Mouse (Mus musculus): ENCODE measurements around the gene Man2a1.

Gene Man2a1

GRCm38 (mm10) chr17:64600372-64601090 is at the start of gene Man2a1:
TSS of gene Man2a1 (plus strand) at chr17:64600736.
- peak; percentile 75 for DNase-seq (ENCODE audit: low read depth)

- DNase-seq (ENCODE audit: low read depth) = no peak
These were observed 47.2 kb upstream of the Man2a1 start for GRCm38 (mm10) chr17:64553358-64553757.

- DNase-seq (ENCODE audit: low read depth) = no peak
These were observed 45.6 kb upstream of the Man2a1 start for GRCm38 (mm10) chr17:64554901-64555300.

- no peak for DNase-seq (ENCODE audit: low read depth)
These were observed 43.7 kb upstream of the Man2a1 start for GRCm38 (mm10) chr17:64556661-64557445.

- DNase-seq (ENCODE audit: low read depth) = no peak
These were observed 41.5 kb upstream of the Man2a1 start for GRCm38 (mm10) chr17:64558994-64559540.

- DNase-seq (ENCODE audit: low read depth) = no peak
These were observed 34.1 kb upstream of the Man2a1 start for GRCm38 (mm10) chr17:64566435-64566834.

GRCm38 (mm10) chr17:64567546-64567945 is 33.0 kb upstream of the Man2a1 start:
- DNase-seq (ENCODE audit: low read depth) = no peak

- DNase-seq (ENCODE audit: low read depth) = no peak
These were observed 26.6 kb upstream of the Man2a1 start for GRCm38 (mm10) chr17:64573981-64574380.

- DNase-seq (ENCODE audit: low read depth) = peak; percentile 4
These were observed 25.3 kb upstream of the Man2a1 start for GRCm38 (mm10) chr17:64575240-64575639.

GRCm38 (mm10) chr17:64577485-64577884 is 23.1 kb upstream of the Man2a1 start:
- DNase-seq (ENCODE audit: low read depth) = no peak

GRCm38 (mm10) chr17:64578346-64578745 is 22.2 kb upstream of the Man2a1 start:
- no peak for DNase-seq (ENCODE audit: low read depth)

- peak; percentile 11 for DNase-seq (ENCODE audit: low read depth)
These were observed 20.8 kb upstream of the Man2a1 start for GRCm38 (mm10) chr17:64579696-64580095.

GRCm38 (mm10) chr17:64581133-64581532 is 19.4 kb upstream of the Man2a1 start:
- no peak for DNase-seq (ENCODE audit: low read depth)

GRCm38 (mm10) chr17:64581962-64582361 is 18.6 kb upstream of the Man2a1 start:
- DNase-seq (ENCODE audit: low read depth) = no peak

- no peak for DNase-seq (ENCODE audit: low read depth)
These were observed 10.1 kb upstream of the Man2a1 start for GRCm38 (mm10) chr17:64590483-64590882.

GRCm38 (mm10) chr17:64591366-64591765 is 9.2 kb upstream of the Man2a1 start:
- no peak for DNase-seq (ENCODE audit: low read depth)

- no peak for DNase-seq (ENCODE audit: low read depth)
These were observed 8.2 kb upstream of the Man2a1 start for GRCm38 (mm10) chr17:64592355-64592754.

GRCm38 (mm10) chr17:64592788-64593187 is 7.7 kb upstream of the Man2a1 start:
- no peak for DNase-seq (ENCODE audit: low read depth)

GRCm38 (mm10) chr17:64597770-64598169 is 2.8 kb upstream of the Man2a1 start:
- DNase-seq (ENCODE audit: low read depth) = no peak

GRCm38 (mm10) chr17:64599916-64600315 is 620 bp upstream of the Man2a1 start:
- DNase-seq (ENCODE audit: low read depth) = peak; percentile 52

GRCm38 (mm10) chr17:64601091-64601750 is 685 bp downstream of the Man2a1 start:
- DNase-seq (ENCODE audit: low read depth) = peak; percentile 22

- DNase-seq (ENCODE audit: low read depth) = peak; percentile 63
These were observed 1.4 kb downstream of the Man2a1 start for GRCm38 (mm10) chr17:64601751-64602578.

Measured in 416B (cell line).